In genomic region chr9:95813721-95814531, GRCm38 (mm10) we compare ENCODE assay signal across 11 mouse cellular contexts. TPM values are rescaled to one million over a fixed set of nuclear protein-coding genes. Genes with fewer than 3 reads are reported as not detected.
DNase-seq lines count a peak whose midpoint lies in the region; ATAC-seq and TF ChIP-seq lines count a peak whose summit lies in the region.
"Had no signal": no experiment of that assay in that cellular context is flagged by ENCODE, and none has a peak within 500 bp of the region (broad histone marks: within the 10 kb centered on the region; RNA-seq: fewer than 3 reads in every experiment).

No protein-coding gene starts in this region.

- WGBS in embryonic facial prominence, embryonic 12.5 days: 31% methylated on average over 20 of the region's 20 CpGs
- WGBS in hindbrain, postnatal 0 days: 26% methylated on average over 20 of the region's 20 CpGs
- WGBS in midbrain, postnatal 0 days: 23% methylated on average over 20 of the region's 20 CpGs

- 0 out of 2 replicates have a peak overlapping the region, but pooled peaks have one; percentile 9 for H3K4me2 ChIP-seq in embryonic facial prominence, embryonic 12.5 days (replicated peaks)
- peak overlapping the region; percentile 21; the same call in 1 of the 2 replicates for H3K4me2 ChIP-seq in hindbrain, postnatal 0 days (ENCODE audit: low read depth, low read length)
- no peak overlapping the region; the same call in 1 of the 2 replicates for H3K4me2 ChIP-seq in midbrain, postnatal 0 days (ENCODE audit: low read depth, low read length, poor library complexity, severe bottlenecking)

- H3K9ac ChIP-seq in embryonic facial prominence, embryonic 12.5 days: no peak overlapping the region
- no peak overlapping the region for H3K9ac ChIP-seq in hindbrain, postnatal 0 days (replicated peaks; ENCODE audit: low read length)
- H3K9ac ChIP-seq in midbrain, postnatal 0 days (replicated peaks; ENCODE audit: low read length, poor library complexity, severe bottlenecking): no peak overlapping the region

- no peak overlapping the region for H3K27ac ChIP-seq in embryonic facial prominence, embryonic 12.5 days
- H3K27ac ChIP-seq in hindbrain, postnatal 0 days: peak overlapping the region; percentile 58; the same call in 1 of the 2 replicates
- peak overlapping the region; percentile 57; the same call in 1 of the 2 replicates for H3K27ac ChIP-seq in midbrain, postnatal 0 days (ENCODE audit: low read depth, low read length)
- H3K27ac ChIP-seq: macrophage had no signal

- no peak for TF ChIP-seq CTCF in hindbrain, postnatal 0 days (IDR thresholded peaks at IDR 0.05; ENCODE audit: low read depth)
- TF ChIP-seq CTCF in midbrain, postnatal 0 days (IDR thresholded peaks at IDR 0.05): no peak

- no peaks in the 10 kb centered on the region for H3K36me3 ChIP-seq in embryonic facial prominence, embryonic 12.5 days
- H3K36me3 ChIP-seq in hindbrain, postnatal 0 days (ENCODE audit: insufficient read depth, low read length): no peaks in the 10 kb centered on the region
- no peaks in the 10 kb centered on the region for H3K36me3 ChIP-seq in midbrain, postnatal 0 days (ENCODE audit: insufficient read depth, low read length)

- no peaks in the 10 kb centered on the region for H3K27me3 ChIP-seq in embryonic facial prominence, embryonic 12.5 days
- H3K27me3 ChIP-seq in hindbrain, postnatal 0 days (ENCODE audit: insufficient read depth, low read length): no peaks in the 10 kb centered on the region
- no peaks in the 10 kb centered on the region for H3K27me3 ChIP-seq in midbrain, postnatal 0 days (ENCODE audit: insufficient read depth, low read length)

- peak; percentile 32 for DNase-seq in kidney, adult 18-20 months
- DNase-seq in kidney, adult 11 months: no peak
- DNase-seq in hindbrain, postnatal 0 days (ENCODE audit: low spot score): peak; percentile 50
- peak; percentile 35 for DNase-seq in midbrain, postnatal 0 days (ENCODE audit: low spot score)
- no peak for DNase-seq in B cell, adult 2 months
- no peak for DNase-seq in heart, postnatal 10 days
- DNase-seq: adrenal gland, postnatal 10 days; spleen, adult 18-20 months had no signal

- no peaks in the 10 kb centered on the region for H3K9me3 ChIP-seq in embryonic facial prominence, embryonic 12.5 days
- H3K9me3 ChIP-seq in hindbrain, postnatal 0 days (ENCODE audit: low read length): no peaks in the 10 kb centered on the region
- no peaks in the 10 kb centered on the region for H3K9me3 ChIP-seq in midbrain, postnatal 0 days (ENCODE audit: low read length)

- no peak overlapping the region for H3K4me3 ChIP-seq in embryonic facial prominence, embryonic 12.5 days
- H3K4me3 ChIP-seq in hindbrain, postnatal 0 days (ENCODE audit: low read length): no peak overlapping the region
- no peak overlapping the region for H3K4me3 ChIP-seq in midbrain, postnatal 0 days (ENCODE audit: low read depth, low read length)

- peaks cover 8% of the 10 kb centered on the region; the same call in 1 of the 2 replicates for H3K4me1 ChIP-seq in embryonic facial prominence, embryonic 12.5 days
- H3K4me1 ChIP-seq in hindbrain, postnatal 0 days (ENCODE audit: insufficient read depth, low read length): no peaks in the 10 kb centered on the region
- no peaks in the 10 kb centered on the region for H3K4me1 ChIP-seq in midbrain, postnatal 0 days (ENCODE audit: insufficient read depth, low read length)

- ATAC-seq in embryonic facial prominence, embryonic 12.5 days (ENCODE audit: insufficient number of reproducible peaks, insufficient read depth, low FRiP score, low TSS enrichment): peak; percentile 64; the same call in 1 of the 2 replicates
- ATAC-seq in hindbrain, postnatal 0 days: peak; percentile 68
- ATAC-seq in midbrain, postnatal 0 days (ENCODE audit: low FRiP score): no peak
- no peak for ATAC-seq in megakaryocyte progenitor cell, adult 5-6 weeks (replicated peaks; ENCODE audit: poor library complexity)

- intact Hi-C loops in heart, postnatal 10 days (cut with DNase I): no loop called here

RNA-seq across cellular contexts. Expression of gene Pls1, which starts 31.2 kb away (rescaled TPM):
- polyA plus RNA-seq in embryonic facial prominence, embryonic 12.5 days (2016; fragmentation: Nextera tagmentation; extraction: Ambion mirVana): 5.5 and 5.8 TPM in 2 replicates
- total RNA-seq in hindbrain, postnatal 0 days (2014; rRNA removed): 0.78 and 2.2 TPM in 2 replicates
- polyA plus RNA-seq in hindbrain, postnatal 0 days (2015; fragmentation: Nextera tagmentation; extraction: Ambion mirVana): 3.0 TPM in 2 replicates
- total RNA-seq in midbrain, postnatal 0 days (2014; rRNA removed): 0.77 and 1.8 TPM in 2 replicates
- polyA plus RNA-seq in midbrain, postnatal 0 days (2015; fragmentation: Nextera tagmentation; extraction: Ambion mirVana): 2.2 and 2.9 TPM in 2 replicates
- total RNA-seq in megakaryocyte progenitor cell, adult 5-6 weeks (2015): 0.05 and 0.12 TPM in 2 replicates
- total RNA-seq in megakaryocyte progenitor cell, adult 5-6 weeks (2017): not detected in 2 replicates
- under 1 TPM; 0.20 to 0.36 TPM for total RNA-seq in heart, postnatal 10 days (2021)

RNA-seq across cellular contexts. Expression of gene Atr, which starts 43.5 kb away (rescaled TPM):
- 24.1 and 27.5 TPM in 2 replicates for polyA plus RNA-seq in embryonic facial prominence, embryonic 12.5 days (2016; fragmentation: Nextera tagmentation; extraction: Ambion mirVana)
- total RNA-seq in hindbrain, postnatal 0 days (2014; rRNA removed): 13.6 and 13.9 TPM in 2 replicates
- polyA plus RNA-seq in hindbrain, postnatal 0 days (2015; fragmentation: Nextera tagmentation; extraction: Ambion mirVana): 7.6 and 8.9 TPM in 2 replicates
- total RNA-seq in midbrain, postnatal 0 days (2014; rRNA removed): 22.9 and 23.0 TPM in 2 replicates
- 5.6 and 6.6 TPM in 2 replicates for polyA plus RNA-seq in midbrain, postnatal 0 days (2015; fragmentation: Nextera tagmentation; extraction: Ambion mirVana)
- total RNA-seq in megakaryocyte progenitor cell, adult 5-6 weeks (2015): 30.8 and 45.1 TPM in 2 replicates
- 34.3 and 56.1 TPM in 2 replicates for total RNA-seq in megakaryocyte progenitor cell, adult 5-6 weeks (2017)
- total RNA-seq in heart, postnatal 10 days (2021): 10 to 100 TPM in 1 of 2 experiments, 1 to 10 TPM in 1; 9.3 to 11.6 TPM

Comparison
In these comparisons a context has a peak if more than half of its experiments do, and no peak if none do; other contexts are left out.
1. DNase-seq: peak in kidney, adult 18-20 months (single experiment), hindbrain, postnatal 0 days (single experiment) and midbrain, postnatal 0 days (single experiment); none in kidney, adult 11 months (single experiment), B cell, adult 2 months (0 of 2) and heart, postnatal 10 days (0 of 2).
2. ATAC-seq: peak in embryonic facial prominence, embryonic 12.5 days (single experiment) and hindbrain, postnatal 0 days (single experiment); none in midbrain, postnatal 0 days (single experiment) and megakaryocyte progenitor cell, adult 5-6 weeks (single experiment).